Mouse (Mus musculus) midbrain, embryonic 11.5 days (tissue): ENCODE measurements around the gene Dab1. TPM values are rescaled to one million over a fixed set of nuclear protein-coding genes. Genes with fewer than 3 reads are reported as not detected.

Source experiments
- ATAC-seq: fragments of 200-750 bp; cut with Nextera tagmentation; 2 replicates; pipeline ENCODE4 v1.8.0; 2017; ENCODE audit warnings: moderate TSS enrichment, moderate library complexity; ENCODE audit not compliant: low FRiP score
- DNase-seq: peaks from one replicate; pipeline ENCODE4 v3.0.0; 2015; ENCODE audit warnings: low spot score; ENCODE audit errors: missing footprints
- H3K27ac ChIP-seq: fragments of 300-500 bp; sonication (generic); 2 replicates; pipeline ENCODE4 v1.5.1; 2014; ENCODE audit warnings: low read depth, low read length
- H3K27me3 ChIP-seq: fragments of 300-500 bp; sonication (generic); 2 replicates; pipeline ENCODE4 v1.6.1; 2014; ENCODE audit warnings: mild to moderate bottlenecking, low read length, moderate library complexity, mixed read lengths; ENCODE audit not compliant: control insufficient read depth, insufficient read depth
- H3K36me3 ChIP-seq: fragments of 300-500 bp; sonication (generic); 2 replicates; pipeline ENCODE4 v1.6.1; 2014; ENCODE audit warnings: mild to moderate bottlenecking, low read length, moderate library complexity, mixed read lengths; ENCODE audit not compliant: control insufficient read depth, insufficient read depth
- H3K4me1 ChIP-seq: fragments of 300-500 bp; sonication (generic); 2 replicates; pipeline ENCODE4 v1.6.1; 2014; ENCODE audit warnings: low read length; ENCODE audit not compliant: control insufficient read depth, insufficient read depth
- H3K4me2 ChIP-seq: fragments of 300-500 bp; sonication (generic); 2 replicates; pipeline ENCODE4 v1.6.1; 2014; ENCODE audit warnings: mild to moderate bottlenecking, moderate library complexity
- H3K4me3 ChIP-seq: fragments of 300-500 bp; sonication (generic); 2 replicates; pipeline ENCODE4 v1.5.1; 2014; ENCODE audit warnings: low read depth, low read length
- H3K9ac ChIP-seq: fragments of 300-500 bp; sonication (generic); 2 replicates; pipeline ENCODE4 v1.6.1; 2014; ENCODE audit warnings: low read length
- H3K9me3 ChIP-seq: fragments of 300-500 bp; sonication (generic); 2 replicates; pipeline ENCODE4 v1.6.1; 2016; ENCODE audit warnings: low read length; ENCODE audit not compliant: control insufficient read depth
- WGBS: fragments of 180-500 bp; shearing (Covaris S2); extraction: QIAGEN DNeasy Blood & Tissue Kit; methylation state at CpG from one replicate; pipeline ENCODE4 v1.1.7; 2014; 5-methylcytosine and 5-hydroxymethylcytosine counted together
- polyA plus RNA-seq: library from polyadenylated mRNA; unstranded; fragments of >200 nt; fragmentation: Nextera tagmentation; extraction: Ambion mirVana; gene quantifications from 2 replicates; pipeline ENCODE4 v1.2.1, GENCODE M21; 2014

Dab1 gene
- polyA plus RNA-seq, 1 experiment from 2014 or later, result 43.2 TPM

DNA sequence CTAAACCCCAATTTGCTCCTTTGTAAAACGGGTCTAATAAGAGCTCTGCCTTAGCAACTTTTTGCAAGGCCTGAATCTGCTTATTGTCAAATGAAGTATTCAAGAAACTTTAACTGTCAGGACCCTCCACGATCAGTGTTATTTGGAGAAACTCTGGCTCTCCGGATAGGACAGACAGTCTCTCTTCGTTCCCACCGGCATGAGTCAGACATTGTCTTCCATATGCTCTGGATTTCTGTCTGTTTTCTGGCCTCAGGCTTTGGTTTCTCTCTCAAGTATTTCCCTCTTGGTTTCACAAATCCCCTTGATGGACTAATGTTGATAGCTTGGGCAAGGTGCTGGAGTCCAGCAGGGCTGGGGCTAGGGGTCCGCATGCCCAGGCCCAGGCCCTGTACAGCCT, 59.3 kb downstream of the Dab1 start:
- ATAC-seq (no peak), DNase-seq (no peak)
- no peak overlapping the region for H3K27ac ChIP-seq
- no peak overlapping the region for H3K4me2 ChIP-seq
- no peak overlapping the region for H3K9ac ChIP-seq
- WGBS, result 92% methylated on average over 6 of the region's 6 CpGs
- H3K4me1 ChIP-seq, result no peaks in the 10 kb centered on the region
- H3K36me3 ChIP-seq, result no peaks in the 10 kb centered on the region
- no peaks in the 10 kb centered on the region for H3K9me3 ChIP-seq
- H3K4me3 ChIP-seq, result no peak overlapping the region
- no peaks in the 10 kb centered on the region for H3K27me3 ChIP-seq

DNA sequence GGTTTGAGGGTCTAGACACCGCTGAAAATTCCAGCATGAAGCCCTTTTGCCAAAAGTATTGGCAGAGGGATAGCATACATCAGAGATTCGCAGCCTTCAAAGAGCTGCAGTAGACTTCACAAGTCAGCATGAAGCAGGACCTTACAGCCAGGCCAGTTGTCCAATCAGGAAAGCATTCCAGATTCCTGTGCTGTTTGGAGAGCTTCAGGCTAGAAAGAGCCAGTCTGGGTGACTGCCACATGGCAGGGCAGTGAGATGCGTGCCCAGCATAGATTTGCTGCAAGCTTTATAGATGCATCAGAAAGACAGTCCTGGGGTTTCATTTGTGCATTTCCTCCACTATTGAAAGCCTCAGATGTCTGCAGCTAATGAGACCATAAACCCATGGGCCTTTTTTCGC, 66.0 kb downstream of the Dab1 start:
- WGBS, result 81% methylated on average over 4 of the region's 4 CpGs
- no peak for DNase-seq
- Histone ChIP-seq H3K9me3 (no peaks in the 10 kb centered on the region), H3K27ac (no peak overlapping the region), H3K27me3 (no peaks in the 10 kb centered on the region), H3K4me1 (no peaks in the 10 kb centered on the region), H3K4me2 (no peak overlapping the region), H3K9ac (no peak overlapping the region), H3K36me3 (no peaks in the 10 kb centered on the region), H3K4me3 (no peak overlapping the region)
- ATAC-seq, result no peak

DNA sequence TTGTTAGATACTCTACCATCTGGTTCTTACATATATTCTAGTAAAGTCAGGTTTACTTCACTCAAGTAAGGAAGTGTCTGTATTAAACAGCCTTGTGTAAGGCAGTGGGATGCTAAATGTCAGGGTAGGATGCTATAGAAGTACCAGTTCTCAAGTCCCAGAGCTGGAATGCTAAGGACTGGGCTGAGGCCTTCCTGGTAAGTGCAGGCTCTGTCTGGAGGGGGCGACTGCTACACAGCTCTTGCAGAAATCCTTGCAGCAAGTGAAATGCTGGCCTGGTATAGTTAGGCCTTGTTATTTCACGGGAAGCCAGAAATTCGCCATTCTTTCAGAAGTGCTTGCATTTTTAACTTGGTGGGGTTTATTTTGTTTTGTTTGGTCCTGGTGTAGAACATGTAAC, 72.6 kb downstream of the Dab1 start:
- H3K27me3 ChIP-seq, result no peaks in the 10 kb centered on the region
- DNase-seq (no peak), ATAC-seq (no peak)
- no peaks in the 10 kb centered on the region for H3K4me1 ChIP-seq
- no peaks in the 10 kb centered on the region for H3K36me3 ChIP-seq
- no peak overlapping the region for H3K27ac ChIP-seq
- no peak overlapping the region for H3K4me2 ChIP-seq
- WGBS, result 52% methylated on average over 3 of the region's 3 CpGs
- no peaks in the 10 kb centered on the region for H3K9me3 ChIP-seq
- no peak overlapping the region for H3K4me3 ChIP-seq
- no peak overlapping the region for H3K9ac ChIP-seq

DNA sequence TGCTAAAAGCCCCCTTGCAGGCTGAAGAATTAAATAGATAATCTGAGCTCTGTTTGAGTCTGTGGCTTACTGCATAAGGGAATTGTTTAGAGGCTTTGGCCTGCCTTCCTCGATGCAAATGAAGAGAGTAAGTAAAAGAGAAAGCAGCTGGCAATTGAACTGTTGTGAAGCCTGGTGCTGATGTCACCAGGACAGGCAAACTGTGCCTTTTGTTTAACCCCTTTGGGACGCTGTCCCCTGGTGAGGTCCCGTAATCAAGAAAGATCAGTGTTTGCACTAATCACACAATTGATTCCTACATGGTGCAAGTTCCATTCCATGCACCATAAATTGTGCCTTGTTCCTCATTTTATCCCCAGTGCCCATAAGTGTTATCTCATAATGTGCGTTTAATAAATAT, 80.6 kb downstream of the Dab1 start:
- H3K27ac ChIP-seq, result no peak overlapping the region
- no peak for DNase-seq

DNA sequence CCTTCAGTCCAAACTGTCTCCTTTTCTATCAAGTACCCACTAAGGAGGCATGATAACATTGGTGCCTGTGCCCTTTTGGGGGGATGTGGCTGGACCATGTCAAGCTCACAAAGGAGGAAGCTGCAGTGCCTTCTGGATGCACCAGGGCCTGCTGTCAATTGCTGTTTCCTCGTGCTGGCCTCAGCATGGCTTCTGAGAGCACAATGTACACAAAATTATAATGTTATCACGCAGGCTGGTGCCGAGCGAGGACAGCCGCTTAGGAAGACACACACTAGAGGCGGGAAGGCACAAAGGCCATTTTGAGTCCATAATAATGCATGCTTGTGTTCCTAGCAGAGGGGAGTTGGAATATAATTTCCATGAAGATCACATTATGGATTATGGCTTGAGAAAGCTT, 81.2 kb downstream of the Dab1 start:
- Histone ChIP-seq H3K4me3 (no peak overlapping the region), H3K9me3 (no peaks in the 10 kb centered on the region), H3K4me2 (no peak overlapping the region), H3K9ac (no peak overlapping the region), H3K4me1 (peaks cover 14% of the 10 kb centered on the region), H3K27ac (no peak overlapping the region; the same call in 1 of the 2 replicates), H3K36me3 (no peaks in the 10 kb centered on the region), H3K27me3 (no peaks in the 10 kb centered on the region)
- WGBS, result 56% methylated on average over 6 of the region's 6 CpGs
- ATAC-seq (no peak), DNase-seq (no peak)

More for the DNA sequence above, 80.6 kb downstream of the Dab1 start:
- ATAC-seq, result peak; percentile 66
- H3K4me2 ChIP-seq, result no peak overlapping the region
- no peak overlapping the region for H3K4me3 ChIP-seq
- H3K36me3 ChIP-seq, result no peaks in the 10 kb centered on the region
- H3K9me3 ChIP-seq, result no peaks in the 10 kb centered on the region
- no peaks in the 10 kb centered on the region for H3K27me3 ChIP-seq
- no peak overlapping the region for H3K9ac ChIP-seq
- peaks cover 14% of the 10 kb centered on the region for H3K4me1 ChIP-seq
- 18% methylated on average over 4 of the region's 4 CpGs for WGBS

DNA sequence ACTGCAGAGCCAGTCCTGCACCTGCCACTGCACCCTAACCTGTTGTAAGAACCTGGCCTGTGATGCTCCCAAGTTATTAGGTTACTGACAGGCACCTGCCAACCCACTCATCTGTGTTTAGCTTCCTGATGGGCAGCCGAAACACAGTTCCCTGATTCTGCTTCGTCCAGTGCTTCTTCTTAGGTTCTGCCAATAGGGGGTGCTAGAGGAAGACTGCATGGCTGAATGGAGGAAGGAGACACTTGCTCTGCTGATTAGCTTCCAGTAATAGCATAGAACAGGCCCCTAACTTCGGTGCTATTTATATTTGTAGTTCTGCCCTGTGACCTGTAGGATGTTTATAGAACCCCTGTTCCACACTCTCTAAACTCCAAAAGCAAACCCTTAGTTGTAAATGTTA, 83.0 kb downstream of the Dab1 start:
- Histone ChIP-seq H3K4me2 (no peak overlapping the region), H3K27ac (no peak overlapping the region), H3K9me3 (no peaks in the 10 kb centered on the region), H3K9ac (no peak overlapping the region), H3K4me3 (no peak overlapping the region), H3K27me3 (no peaks in the 10 kb centered on the region), H3K36me3 (no peaks in the 10 kb centered on the region), H3K4me1 (peaks cover 14% of the 10 kb centered on the region)
- ATAC-seq, result no peak
- no peak for DNase-seq
- 68% methylated on average over 3 of the region's 3 CpGs for WGBS

DNA sequence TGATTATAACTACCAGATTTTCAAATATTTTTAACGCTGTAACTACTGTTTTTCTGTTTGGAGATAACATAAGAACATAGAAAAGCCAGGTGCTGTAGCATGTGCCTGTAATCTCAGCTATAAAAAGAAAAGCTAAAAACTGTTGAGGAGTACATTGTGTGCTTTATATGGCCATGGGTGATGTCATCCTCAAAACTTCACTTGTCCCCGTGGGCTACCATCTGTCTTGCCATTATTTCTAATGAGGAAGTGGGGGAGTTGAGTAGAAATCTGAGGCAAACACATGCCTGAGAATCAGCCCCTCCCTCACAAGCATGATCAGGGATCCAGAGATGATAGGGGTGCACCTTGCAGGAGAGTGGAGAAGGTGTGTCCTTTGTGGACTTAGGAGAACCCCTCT, 85.3 kb downstream of the Dab1 start:
- 82% methylated on average over 2 of the region's 2 CpGs for WGBS
- Histone ChIP-seq H3K9ac (no peak overlapping the region), H3K4me2 (no peak overlapping the region), H3K4me3 (no peak overlapping the region), H3K4me1 (peaks cover 9% of the 10 kb centered on the region), H3K9me3 (no peaks in the 10 kb centered on the region), H3K36me3 (no peaks in the 10 kb centered on the region), H3K27me3 (no peaks in the 10 kb centered on the region), H3K27ac (no peak overlapping the region)
- DNase-seq (no peak), ATAC-seq (no peak)

DNA sequence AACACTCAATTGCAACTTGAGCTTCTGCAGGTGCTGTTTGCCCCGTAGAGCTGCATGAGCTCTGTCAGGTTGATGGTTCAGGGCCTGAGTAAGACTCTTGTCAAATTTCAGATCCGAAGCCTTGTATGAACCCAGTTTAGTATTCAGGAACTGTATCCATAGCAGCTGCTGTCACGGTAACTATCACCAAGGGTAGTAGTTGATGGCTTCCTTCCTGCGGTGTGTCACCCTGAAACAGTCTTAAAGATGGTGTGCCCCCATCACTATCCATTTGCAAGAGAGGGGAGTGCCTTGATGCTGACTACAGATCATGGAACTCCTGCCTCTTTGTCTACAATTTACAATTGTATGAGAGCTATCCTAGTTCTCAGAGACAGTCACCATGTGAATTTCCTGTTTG, 87.3 kb downstream of the Dab1 start:
- Histone ChIP-seq H3K4me2 (no peak overlapping the region), H3K4me1 (no peaks in the 10 kb centered on the region), H3K4me3 (no peak overlapping the region), H3K27ac (no peak overlapping the region), H3K9ac (no peak overlapping the region), H3K9me3 (no peaks in the 10 kb centered on the region), H3K36me3 (no peaks in the 10 kb centered on the region), H3K27me3 (no peaks in the 10 kb centered on the region)
- DNase-seq (no peak), ATAC-seq (no peak)
- 91% methylated on average over 4 of the region's 4 CpGs for WGBS

DNA sequence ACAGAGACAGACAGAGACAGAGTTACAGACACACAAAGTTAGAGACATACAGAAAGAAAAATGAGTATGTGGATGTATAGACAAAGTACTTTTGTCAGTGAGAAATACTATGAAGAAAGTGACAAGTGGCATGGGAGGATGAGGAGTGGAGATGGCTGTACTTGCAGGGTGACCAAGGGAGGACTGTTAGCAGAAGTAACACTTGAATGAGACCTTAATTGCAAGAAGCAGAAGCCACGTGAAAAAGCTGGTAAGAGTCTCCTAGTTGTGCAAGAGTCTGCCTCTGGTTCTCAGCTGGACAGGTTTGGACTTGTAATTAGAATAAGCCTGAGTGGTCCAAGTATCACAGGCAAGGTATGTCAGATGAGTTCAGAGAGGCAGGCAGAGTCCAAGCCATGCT, 88.0 kb downstream of the Dab1 start:
- ATAC-seq (no peak), DNase-seq (no peak)
- Histone ChIP-seq H3K9ac (no peak overlapping the region), H3K4me3 (no peak overlapping the region), H3K4me1 (no peaks in the 10 kb centered on the region), H3K27me3 (no peaks in the 10 kb centered on the region), H3K36me3 (no peaks in the 10 kb centered on the region), H3K4me2 (no peak overlapping the region), H3K9me3 (no peaks in the 10 kb centered on the region), H3K27ac (no peak overlapping the region)
- WGBS, result 65% methylated on average over 1 of the region's 1 CpGs

DNA sequence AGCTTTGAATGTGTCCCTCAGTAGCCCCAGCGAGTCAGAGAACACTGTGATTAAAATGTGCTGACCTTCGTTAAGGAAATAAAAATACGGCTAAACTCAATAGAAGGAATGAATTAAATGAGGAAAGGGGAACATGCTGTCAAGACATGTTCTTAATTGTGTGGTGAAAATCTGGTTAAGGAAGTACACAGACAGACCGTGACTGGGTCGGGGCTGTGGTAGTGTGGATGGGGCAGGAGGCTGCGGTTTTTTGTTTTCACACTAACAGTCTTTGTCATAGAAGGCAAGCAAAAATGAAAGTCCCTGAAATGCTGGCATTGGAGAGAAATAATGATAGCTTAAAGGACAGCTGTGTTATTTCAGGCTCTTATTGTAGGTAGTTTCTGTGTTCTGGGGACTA, 92.2 kb downstream of the Dab1 start:
- no peaks in the 10 kb centered on the region for H3K9me3 ChIP-seq
- H3K4me3 ChIP-seq, result no peak overlapping the region
- H3K4me1 ChIP-seq, result no peaks in the 10 kb centered on the region
- DNase-seq (no peak), ATAC-seq (no peak)
- WGBS, result 79% methylated on average over 6 of the region's 6 CpGs
- no peak overlapping the region for H3K9ac ChIP-seq
- H3K4me2 ChIP-seq, result no peak overlapping the region
- H3K27me3 ChIP-seq, result no peaks in the 10 kb centered on the region
- no peak overlapping the region for H3K27ac ChIP-seq
- H3K36me3 ChIP-seq, result no peaks in the 10 kb centered on the region
